Mouse (Mus musculus) frontal cortex, postnatal 14 days (tissue): Measurements from ENCODE around the gene Micall2.
"Not testable (repeated sequence)": the region's sequence is repeated elsewhere in the genome, so short reads cannot be mapped to it uniquely, and the experiment has no call there.

Experiments used
- DNase-seq, 2 experiments: peaks; one replicate each; pipeline ENCODE4 v3.0.0; 2022; ENCODE audit warnings: low spot score in 2 of 2

The Micall2 gene

GRCm38 (mm10) chr5:139735677-139736503 is at the start of gene Micall2:
TSS of gene Micall2 (minus strand) at chr5:139736336.
- peak; percentile 79 to 83 for DNase-seq

DNA sequence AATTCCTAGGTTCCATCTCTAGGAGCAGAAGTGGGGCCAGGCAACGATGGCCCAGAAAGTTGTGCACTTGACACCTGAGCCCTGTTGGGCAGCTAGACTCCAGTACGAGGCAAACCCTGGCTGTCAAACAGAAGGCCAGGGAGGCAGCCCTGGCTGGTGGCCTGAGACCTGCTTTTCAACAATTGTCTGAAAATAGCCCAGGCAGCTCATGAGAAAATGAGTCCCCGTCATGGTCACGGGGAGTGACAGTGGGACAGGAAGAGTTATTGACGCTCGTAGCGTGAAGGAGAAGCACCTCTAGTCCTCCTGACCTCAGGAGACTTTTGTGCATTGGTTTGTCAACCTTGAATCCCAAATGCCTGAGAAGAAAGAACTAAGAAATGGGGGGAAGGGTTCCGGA is 45.3 kb upstream of the Micall2 start:
- no peak for DNase-seq

- no peak for DNase-seq
These were observed 40.8 kb upstream of the Micall2 start for GRCm38 (mm10) chr5:139776966-139777365.

GRCm38 (mm10) chr5:139775216-139775926 is 39.2 kb upstream of the Micall2 start, which contains the start of gene Ints1:
TSS of gene Ints1 (minus strand) at chr5:139775674.
- DNase-seq: peak; percentile 91 to 97

DNA sequence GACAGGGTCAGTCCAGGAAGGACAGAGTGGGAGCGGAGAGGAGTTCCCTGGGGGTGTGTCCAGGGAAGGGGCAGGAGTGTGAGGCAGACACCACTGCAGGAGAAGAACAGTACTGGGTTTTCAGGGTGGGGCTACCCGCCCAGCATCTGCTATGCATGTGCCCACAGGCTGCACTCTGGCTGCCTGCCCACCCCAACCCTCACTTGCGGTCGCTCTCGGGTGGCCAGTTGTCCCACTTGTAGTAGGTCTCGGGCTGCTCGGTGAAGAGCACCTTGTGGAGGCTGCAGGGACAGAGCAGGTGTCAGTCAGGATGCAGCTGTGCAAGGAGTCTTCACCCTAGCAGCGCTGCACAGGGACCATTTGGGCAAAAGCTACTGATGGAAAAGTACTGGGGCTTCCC is 32.1 kb upstream of the Micall2 start:
- no peak for DNase-seq

DNA sequence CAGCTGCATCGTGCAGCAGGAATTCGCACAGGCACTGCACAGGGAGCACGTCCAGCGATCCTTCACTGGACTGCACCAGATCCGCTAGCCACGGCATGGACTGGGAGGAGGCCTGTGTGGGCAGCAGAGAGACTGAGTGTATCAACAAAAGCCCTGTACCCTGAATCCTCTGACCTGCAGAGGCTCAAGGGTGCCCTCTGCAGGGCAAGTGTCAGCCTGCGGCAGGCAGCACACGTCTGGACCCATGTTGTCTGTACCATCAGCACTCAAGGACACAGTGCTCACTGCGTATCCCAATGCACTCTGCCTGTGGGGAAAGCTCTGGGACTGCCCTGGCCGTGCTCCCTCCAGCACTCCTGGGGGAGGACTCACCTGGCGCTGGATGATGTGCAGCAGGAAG is 28.2 kb upstream of the Micall2 start:
- no peak for DNase-seq

DNA sequence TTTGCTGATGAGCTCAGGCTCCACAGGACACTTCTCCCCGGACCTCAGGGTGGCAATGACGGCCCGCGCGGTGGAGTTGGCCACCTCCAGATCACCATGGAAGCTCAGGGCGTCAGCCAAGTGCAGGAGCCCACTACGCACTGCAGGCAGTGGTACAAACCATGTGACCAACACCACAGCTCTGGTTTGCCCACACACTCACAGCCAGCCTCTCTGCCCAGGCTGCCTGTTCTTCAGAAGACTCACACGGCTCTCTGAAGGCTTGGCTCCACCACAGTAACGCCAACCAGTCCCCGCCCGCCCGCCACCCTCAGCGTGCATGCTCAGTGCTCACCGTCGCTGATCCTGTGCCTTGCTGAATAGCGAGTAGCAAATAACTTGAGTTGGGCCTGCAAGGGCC is 22.0 kb upstream of the Micall2 start:
- no peak for DNase-seq

- no peak for DNase-seq
These were observed 20.4 kb upstream of the Micall2 start for GRCm38 (mm10) chr5:139756586-139756985.

- DNase-seq: no peak
These were observed 20.0 kb upstream of the Micall2 start for GRCm38 (mm10) chr5:139756135-139756534.

DNA sequence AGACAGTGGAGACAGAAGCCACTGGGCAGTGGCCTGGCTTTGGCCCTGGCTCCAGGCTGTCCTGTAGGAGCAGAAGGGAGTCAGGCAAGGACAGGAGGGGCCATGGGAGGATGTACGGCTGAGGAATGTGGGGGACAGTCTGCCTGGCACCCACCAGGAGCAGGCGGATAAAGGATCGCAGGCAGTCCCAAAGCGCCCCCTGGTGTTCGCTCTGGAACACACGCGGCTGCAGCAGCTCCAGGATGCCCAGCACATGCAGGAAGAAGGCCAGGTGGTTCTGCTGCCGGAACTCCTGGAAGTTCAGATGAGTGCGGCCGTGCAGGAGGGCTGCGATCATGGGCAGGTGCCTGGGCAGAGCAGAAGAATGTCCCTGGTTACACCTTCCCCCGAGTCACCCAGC is 18.6 kb upstream of the Micall2 start:
- DNase-seq: no peak

- peak in 1 of 2 experiments; percentile 58 for DNase-seq
These were observed 14.4 kb upstream of the Micall2 start for GRCm38 (mm10) chr5:139750535-139750934.

- no peak for DNase-seq
These were observed 13.4 kb upstream of the Micall2 start for GRCm38 (mm10) chr5:139749413-139750125.

- DNase-seq: no peak
These were observed 9.6 kb upstream of the Micall2 start for GRCm38 (mm10) chr5:139745771-139746170.

GRCm38 (mm10) chr5:139742640-139743039 is 6.5 kb upstream of the Micall2 start:
- DNase-seq: not testable (repeated sequence)

GRCm38 (mm10) chr5:139738592-139739315 is 2.6 kb upstream of the Micall2 start:
- no peak for DNase-seq

GRCm38 (mm10) chr5:139737841-139738591 is 1.9 kb upstream of the Micall2 start:
- no peak for DNase-seq

DNA sequence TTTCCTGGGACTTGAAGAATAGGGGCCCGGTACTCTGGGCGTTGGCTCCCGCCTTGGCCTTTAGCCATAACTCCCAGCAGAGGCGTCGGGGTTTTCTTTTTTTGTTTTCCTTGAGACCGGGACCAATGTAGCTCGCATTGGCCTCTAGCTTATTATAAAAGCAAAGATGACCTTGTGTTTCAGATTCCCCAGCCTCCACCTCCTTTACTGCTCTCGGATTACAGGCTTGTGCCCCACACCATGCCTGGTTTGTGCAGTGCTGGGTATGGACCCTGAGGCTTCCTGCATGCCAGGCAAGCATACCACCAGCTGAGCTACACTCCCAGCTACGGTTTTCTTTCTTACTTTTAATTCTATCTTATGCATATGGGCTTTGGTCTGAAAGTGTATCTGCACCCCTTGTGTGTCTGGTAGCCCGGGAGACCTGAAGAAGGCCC is 386 bp upstream of the Micall2 start:
- no peak for DNase-seq

DNA sequence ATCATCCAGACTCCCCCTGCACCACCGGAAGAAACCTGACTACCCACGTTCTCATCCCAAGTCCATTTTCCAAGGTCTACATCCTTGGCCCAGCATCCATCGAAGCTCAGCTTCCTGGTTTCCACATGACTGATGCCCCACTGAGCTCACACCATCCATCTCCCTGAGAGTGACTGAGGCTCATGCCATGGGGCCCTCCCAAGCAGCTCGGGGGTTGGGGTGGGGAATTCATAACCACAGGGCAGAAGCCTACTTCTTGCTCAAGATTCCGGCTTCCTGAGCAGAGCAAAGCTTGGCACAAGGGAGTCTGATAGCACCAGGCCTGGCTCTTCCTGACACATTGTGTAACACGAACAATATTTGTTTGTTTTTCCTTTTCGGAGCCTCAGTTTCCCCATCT is 1.4 kb downstream of the Micall2 start:
- DNase-seq: no peak

GRCm38 (mm10) chr5:139734016-139734415 is 2.1 kb downstream of the Micall2 start:
- no peak for DNase-seq

- DNase-seq: no peak
These were observed 3.5 kb downstream of the Micall2 start for GRCm38 (mm10) chr5:139732634-139733107.
